Mouse (Mus musculus) layer of hippocampus, adult 2 months (tissue): ENCODE data around the gene Elmod2. TPM values are rescaled to one million over a fixed set of nuclear protein-coding genes. Genes with fewer than 3 reads are reported as not detected.
"Not testable (repeated sequence)": the region's sequence is repeated elsewhere in the genome, so short reads cannot be mapped to it uniquely, and the experiment has no call there.

Experiments
- DNase-seq, 2 experiments: peaks; one replicate each; pipeline ENCODE4 v3.0.0; 2022; ENCODE audit warnings: low spot score in 2 of 2
- H3K27ac ChIP-seq: fragments of 200-600 bp; 2 replicates; pipeline ENCODE4 v1.8.1; 2022
- H3K4me3 ChIP-seq: fragments of 200-600 bp; 2 replicates; pipeline ENCODE4 v1.8.1; 2022; ENCODE audit warnings: mild to moderate bottlenecking
- CTCF ChIP-seq: fragments of 200-600 bp; conservative IDR thresholded peaks from 2 replicates; pipeline ENCODE4 v1.8.1; 2022; ENCODE audit warnings: antibody characterized with exemption, mild to moderate bottlenecking, moderate library complexity
- total RNA-seq, 2 experiments: library from RNA; stranded (reverse); gene quantifications; 2 replicates each; pipeline ENCODE4 v1.2.3; 2021

The Elmod2 gene
- total RNA-seq, 2 experiments from 2014 or later = 14.7 to 16.6 TPM

DNA sequence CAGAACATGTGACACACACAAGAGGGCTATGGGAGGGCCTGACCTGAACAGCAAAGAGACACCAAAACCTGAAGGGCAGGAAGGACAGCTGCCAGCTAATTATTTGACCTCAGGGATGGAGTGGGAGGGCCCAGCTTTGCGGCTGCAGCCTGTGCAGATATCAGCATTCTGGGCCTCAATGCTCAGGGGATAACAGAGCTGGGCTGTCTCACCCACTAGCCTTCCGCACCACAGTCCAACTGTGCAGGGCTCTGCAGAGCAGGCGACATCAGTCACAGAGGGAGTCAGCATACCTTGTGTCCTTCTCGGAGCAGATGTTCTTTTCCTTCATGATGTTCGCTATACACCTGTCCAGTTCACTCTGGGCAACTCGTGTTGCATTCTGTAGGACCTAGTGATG is 9.9 kb downstream of the Elmod2 start:
- Histone ChIP-seq H3K27ac (no peak overlapping the region), H3K4me3 (no peak overlapping the region)
- no peak for DNase-seq
- TF ChIP-seq CTCF = no peak

DNA sequence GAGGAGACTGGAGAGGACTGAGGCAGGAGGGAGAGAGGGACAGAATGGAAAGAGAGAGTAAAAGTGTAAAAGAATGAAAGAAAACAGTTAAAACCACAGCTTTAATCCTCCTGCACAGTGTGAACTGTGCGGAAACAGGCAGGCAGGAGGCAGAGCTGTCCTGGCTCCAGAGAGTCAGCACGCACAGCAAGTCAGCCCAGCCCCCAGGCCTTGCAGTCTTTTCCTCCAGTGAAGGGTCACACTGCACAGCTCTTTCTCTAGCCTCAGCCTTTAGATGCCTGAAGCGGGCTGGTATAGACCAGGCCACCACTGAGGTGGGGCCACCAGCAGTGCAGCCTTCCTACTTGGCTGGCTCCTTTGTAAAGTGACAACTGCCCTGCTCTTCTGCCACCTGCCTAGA is 11.7 kb downstream of the Elmod2 start:
- no peak for DNase-seq
- no peak overlapping the region for H3K27ac ChIP-seq
- TF ChIP-seq CTCF = no peak
- no peak overlapping the region for H3K4me3 ChIP-seq

DNA sequence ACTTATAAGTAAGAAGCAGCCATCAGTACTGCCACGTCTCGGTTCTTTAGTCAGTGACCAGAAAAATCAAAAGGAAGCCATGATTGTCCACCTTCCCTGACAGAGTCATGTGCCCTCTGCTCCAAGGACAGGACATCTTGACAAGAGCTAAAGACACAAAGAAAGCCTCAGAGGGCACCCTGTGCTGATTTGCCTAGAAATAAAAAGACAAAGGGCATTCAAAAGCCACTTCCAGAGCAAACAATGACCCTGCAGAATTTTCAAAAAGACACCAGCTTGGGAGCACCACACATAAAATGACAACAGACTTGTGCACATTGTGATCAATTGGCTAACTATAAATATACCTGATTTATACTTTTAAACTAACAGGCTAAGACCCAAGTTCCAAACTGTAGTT is 16.6 kb downstream of the Elmod2 start:
- Histone ChIP-seq H3K4me3 (no peak overlapping the region), H3K27ac (no peak overlapping the region)
- TF ChIP-seq CTCF = no peak
- DNase-seq = no peak

DNA sequence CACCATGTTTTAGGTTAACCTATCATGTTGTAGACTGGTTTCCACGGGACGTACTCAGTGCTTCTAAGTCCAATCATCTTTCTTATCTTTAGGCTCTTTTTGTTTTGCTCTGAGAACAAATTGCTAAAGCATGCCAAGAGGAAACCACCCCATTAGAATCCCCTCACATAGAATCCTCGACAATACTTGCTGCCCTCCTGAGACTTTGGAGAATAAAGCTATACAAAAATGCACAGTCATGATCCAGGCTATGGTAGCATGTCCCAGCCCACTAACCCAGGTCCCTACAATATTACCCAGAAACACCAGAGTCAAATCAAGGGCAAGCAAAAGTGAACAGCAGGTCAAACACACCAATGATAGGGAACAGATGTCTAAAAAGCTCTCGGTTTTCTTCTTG is 17.2 kb downstream of the Elmod2 start:
- DNase-seq, H3K4me3 ChIP-seq, H3K27ac ChIP-seq: not testable (repeated sequence)

DNA sequence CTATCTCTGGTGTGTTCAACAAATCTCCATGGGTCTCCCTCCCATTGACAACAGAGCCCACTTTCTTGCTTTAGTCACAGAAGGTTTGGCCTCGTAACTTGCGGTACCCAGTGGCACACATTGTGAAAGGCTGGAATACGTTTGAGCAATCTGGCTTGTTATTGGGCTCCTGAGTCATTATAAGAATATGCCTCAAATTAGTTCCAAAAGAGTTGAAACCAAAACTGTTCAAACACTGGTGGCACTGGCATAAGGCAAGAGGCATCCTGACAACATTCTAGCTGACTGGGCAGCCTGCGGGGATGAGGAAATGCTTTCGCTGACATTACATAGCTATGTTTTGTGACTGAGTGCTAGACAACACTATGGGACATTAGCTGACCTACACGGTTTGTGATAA is 22.4 kb downstream of the Elmod2 start:
- DNase-seq = no peak
- no peak overlapping the region for H3K4me3 ChIP-seq
- no peak for TF ChIP-seq CTCF
- H3K27ac ChIP-seq = no peak overlapping the region

DNA sequence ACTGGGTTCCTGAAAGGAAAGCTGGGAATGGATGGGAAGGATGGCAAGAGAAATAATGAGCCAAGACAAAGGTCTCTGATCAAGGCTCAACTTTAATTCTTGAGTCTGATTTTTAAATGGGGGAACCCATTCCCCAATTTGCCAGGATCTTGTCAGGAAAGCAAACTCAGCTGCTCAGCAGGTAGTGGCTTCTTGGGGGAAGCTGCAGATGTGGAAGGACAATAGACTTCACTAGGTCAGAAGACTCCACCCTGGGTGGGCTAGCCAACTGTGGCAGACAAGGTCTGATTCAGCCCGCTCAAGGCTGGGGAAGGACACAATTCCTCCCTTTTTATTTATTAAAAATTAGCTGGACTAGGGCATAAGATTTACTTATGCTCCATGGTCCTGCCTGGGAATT is 27.3 kb downstream of the Elmod2 start:
- Histone ChIP-seq H3K4me3 (no peak overlapping the region), H3K27ac (no peak overlapping the region)
- no peak for DNase-seq
- TF ChIP-seq CTCF = no peak

DNA sequence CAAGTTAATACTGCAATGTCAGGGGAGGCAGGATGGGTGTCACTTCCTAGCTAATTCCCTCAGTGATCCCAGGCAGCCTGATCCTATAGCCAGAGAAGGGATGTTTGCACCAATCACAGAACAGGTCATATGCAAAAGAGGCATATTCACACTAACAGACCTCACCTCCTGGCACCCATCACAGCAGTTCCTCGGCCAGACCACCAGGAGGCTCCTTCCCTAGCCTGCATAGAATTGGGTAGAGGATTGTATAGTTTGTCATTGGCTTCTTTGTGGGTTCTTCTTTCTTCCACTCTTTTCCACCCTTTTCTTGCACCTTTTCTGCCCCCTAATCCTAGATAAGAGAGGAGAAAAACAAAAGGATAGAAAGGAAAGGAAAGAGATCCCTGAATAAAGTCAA is 32.2 kb downstream of the Elmod2 start:
- no peak overlapping the region for H3K27ac ChIP-seq
- DNase-seq = no peak
- TF ChIP-seq CTCF = peak; percentile 61
- no peak overlapping the region for H3K4me3 ChIP-seq

DNA sequence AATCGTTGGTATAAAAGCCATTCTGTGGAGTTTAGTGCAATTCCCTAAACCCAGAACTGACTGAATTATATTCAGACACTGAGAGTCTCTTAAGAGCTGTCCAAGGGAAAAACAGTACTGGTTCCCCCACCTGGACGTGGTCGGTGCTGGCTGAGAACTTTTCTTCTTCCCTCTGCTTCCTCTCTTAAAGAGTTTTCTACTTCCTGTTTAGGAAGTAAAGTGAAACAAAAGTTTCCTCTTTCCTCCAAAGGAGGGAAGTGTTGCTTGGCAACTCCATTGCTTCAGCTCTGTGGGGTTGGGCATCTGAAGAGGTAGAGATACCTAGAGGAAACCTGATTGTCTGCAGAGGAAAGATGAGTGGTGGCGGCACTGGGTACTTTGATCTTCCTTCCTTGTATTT is 34.9 kb downstream of the Elmod2 start:
- Histone ChIP-seq H3K4me3 (no peak overlapping the region), H3K27ac (no peak overlapping the region)
- DNase-seq = no peak
- TF ChIP-seq CTCF = no peak

DNA sequence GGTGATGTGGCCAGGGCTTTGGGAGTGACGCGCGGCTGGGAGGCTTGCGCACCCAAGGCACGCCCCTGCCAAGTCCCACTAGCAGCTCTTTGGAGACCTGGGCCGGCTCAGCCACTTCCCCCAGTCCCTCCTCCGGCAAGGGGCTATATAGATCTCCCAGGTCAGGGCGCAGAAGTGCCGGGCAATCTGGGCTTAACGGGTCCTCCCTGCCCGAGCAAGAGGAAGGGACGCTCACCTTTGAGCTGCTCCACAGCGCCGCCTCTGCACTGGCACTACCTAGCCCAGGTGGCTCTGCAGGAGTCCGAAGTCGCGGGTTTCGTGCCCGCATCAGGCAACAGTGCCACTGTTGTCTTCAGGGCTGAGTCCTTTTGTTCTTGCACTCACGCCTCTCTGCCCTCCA is 42.1 kb downstream of the Elmod2 start, which contains the start of gene Ucp1:
Gene Ucp1 (plus strand): TSS at position 177 of the 400 bp plus-strand sequence.
- H3K4me3 ChIP-seq = peak within 1 kb of the TSS; percentile 27; the same call in 1 of the 2 replicates
- H3K27ac ChIP-seq = no peak within 1 kb of the TSS
- TF ChIP-seq CTCF = 0 out of 2 replicates have a peak, but pooled peaks have one; percentile 11
- DNase-seq = no peak

DNA sequence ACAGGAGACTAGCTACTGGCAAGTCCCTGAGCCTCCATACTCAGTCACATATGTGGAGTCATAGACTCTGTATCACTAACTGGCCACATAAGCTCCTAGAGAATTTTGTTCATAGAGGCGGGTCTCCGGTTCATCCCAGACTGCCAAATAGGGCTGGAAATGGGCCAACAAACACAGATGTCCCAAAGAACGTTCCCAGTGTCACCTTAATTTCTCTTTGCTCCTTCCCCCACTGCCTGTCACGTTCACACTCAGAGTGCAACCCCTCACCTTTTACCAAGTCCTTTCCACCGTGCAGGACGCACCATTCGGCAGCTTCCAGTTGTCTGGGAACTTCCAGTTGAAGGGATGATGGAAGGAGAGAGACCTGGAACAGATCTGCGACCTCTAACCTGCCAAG is 46.9 kb downstream of the Elmod2 start:
- no peak for DNase-seq
- no peak overlapping the region for H3K27ac ChIP-seq
- TF ChIP-seq CTCF = no peak
- H3K4me3 ChIP-seq = no peak overlapping the region

DNA sequence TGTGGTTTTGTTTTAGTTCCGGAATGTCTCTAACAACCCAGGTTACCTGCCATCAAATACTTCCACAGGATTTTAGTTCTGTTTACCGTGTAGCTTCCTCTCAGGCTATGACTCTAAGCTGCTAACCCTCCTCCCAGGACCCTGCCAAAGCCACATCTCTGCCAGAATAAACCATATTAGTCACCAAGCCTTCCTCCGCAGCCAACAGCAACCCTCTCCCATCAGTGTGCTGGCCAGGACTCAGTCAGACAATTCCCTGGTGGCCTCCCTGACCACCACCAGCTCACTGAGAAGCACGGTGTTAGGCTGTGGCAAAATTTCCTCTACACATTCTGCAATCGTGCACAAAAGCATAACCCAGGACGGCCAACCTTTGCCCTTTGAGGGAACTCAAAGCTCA is 53.9 kb downstream of the Elmod2 start:
- TF ChIP-seq CTCF = no peak
- DNase-seq = no peak

DNA sequence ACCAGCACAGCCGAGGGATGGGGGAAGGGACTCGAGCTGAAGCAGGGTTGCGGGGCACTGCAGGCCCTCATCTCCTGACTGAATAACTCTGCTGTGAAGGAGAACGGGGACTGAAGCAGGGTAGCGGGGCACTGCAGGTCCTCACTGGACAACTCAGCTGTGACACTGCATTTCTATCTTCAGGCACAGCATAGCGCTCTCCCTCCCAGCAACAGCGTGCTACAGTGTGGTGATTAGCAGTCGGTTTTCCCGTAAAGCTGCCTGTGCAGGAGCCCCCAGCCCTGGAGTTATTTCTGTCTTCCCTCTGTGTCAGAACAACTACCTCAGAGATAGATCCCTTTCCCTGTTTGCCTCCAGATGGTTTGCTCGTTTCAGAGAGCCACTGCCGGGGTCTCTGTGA is 57.8 kb downstream of the Elmod2 start:
- H3K27ac ChIP-seq = no peak overlapping the region
- no peak for DNase-seq
- no peak overlapping the region for H3K4me3 ChIP-seq
- TF ChIP-seq CTCF = no peak

More for the DNA sequence above, 53.9 kb downstream of the Elmod2 start:
- Histone ChIP-seq H3K4me3 (no peak overlapping the region), H3K27ac (no peak overlapping the region)

DNA sequence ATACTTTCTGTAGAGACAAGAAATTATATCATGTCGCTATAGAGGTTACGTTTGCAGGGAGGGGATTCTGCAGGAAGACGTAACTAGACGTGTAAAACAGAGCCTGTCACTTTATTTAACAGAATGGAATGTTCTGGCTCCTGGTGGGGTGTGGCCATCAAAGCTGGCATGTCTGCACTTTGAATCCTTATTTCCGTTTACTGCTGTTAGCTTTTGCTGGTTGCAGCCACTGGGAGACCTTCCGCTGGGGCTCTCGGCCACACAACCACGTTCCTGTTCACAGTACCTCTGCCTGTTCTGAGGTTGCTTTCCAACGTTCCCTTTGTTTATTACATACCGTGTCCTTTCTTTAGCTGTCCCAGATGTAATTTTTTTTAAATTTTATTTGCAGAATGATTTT is 59.8 kb downstream of the Elmod2 start:
- TF ChIP-seq CTCF = no peak
- H3K27ac ChIP-seq = no peak overlapping the region
- H3K4me3 ChIP-seq = no peak overlapping the region
- DNase-seq = no peak

DNA sequence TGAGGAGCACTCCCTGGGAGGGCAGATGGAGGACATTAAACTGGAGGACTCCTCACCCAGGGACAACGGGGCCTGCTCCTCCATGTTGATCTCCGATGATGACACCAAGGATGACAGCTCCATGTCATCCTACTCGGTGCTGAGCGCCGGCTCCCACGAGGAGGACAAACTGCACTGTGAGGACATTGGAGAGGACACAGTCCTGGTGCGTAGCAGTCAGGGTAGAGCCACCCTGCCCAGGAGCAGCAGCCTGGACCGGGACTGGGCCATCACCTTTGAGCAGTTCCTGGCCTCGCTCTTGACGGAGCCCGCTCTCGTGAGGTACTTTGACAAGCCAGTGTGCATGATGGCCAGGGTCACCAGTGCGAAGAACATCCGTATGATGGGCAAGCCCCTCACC is 61.1 kb downstream of the Elmod2 start:
- no peak for TF ChIP-seq CTCF
- Histone ChIP-seq H3K4me3 (no peak overlapping the region), H3K27ac (no peak overlapping the region)
- DNase-seq = no peak

Other genes starting within 250 kb of the Elmod2 start
- gene Tbc1d9, start 167.1 kb downstream of the Elmod2 start, total RNA-seq = 10 to 100 TPM; 64.3 to 65.7 TPM
- 1 to 10 TPM; 1.1 to 1.4 TPM for gene Gm10645, start 166.3 kb downstream of the Elmod2 start, total RNA-seq
- gene Ucp1, start 42.1 kb downstream of the Elmod2 start, total RNA-seq = not detected
- not detected for gene Mgat4d, start 16.0 kb upstream of the Elmod2 start, total RNA-seq
- gene Clgn, start 57.4 kb upstream of the Elmod2 start, total RNA-seq = 1 to 10 TPM; 7.8 to 8.3 TPM
- gene Scoc, start 125.9 kb upstream of the Elmod2 start, total RNA-seq = 100 to 1,000 TPM; 211 to 218 TPM
- not detected for gene Olfr370, start 203.3 kb upstream of the Elmod2 start, total RNA-seq
- 100 to 1,000 TPM; 154 to 156 TPM for gene Ndufb7, start 234.2 kb upstream of the Elmod2 start, total RNA-seq